Mouse (Mus musculus): ENCODE results near the gene Fam133b.

GRCm38 (mm10) chr5:3501564-3502001, 42.0 kb upstream of the Fam133b start:
- TF ChIP-seq CTCF (IDR thresholded peaks at IDR 0.05; ENCODE audit: low read depth, low read length) (no peak), POLR2A (IDR thresholded peaks at IDR 0.05; ENCODE audit: extremely low read depth, insufficient read depth, low read length) (no peak)
